Comparison of ENCODE assay signal across 10 mouse cellular contexts in genomic region chr16:35874416-35874815, GRCm38 (mm10). TPM values are rescaled to one million over a fixed set of nuclear protein-coding genes. Genes with fewer than 3 reads are reported as not detected.
A peak's percentile ranks its signal among the peaks of the same experiment; 100 is the strongest.
DNase-seq lines count a peak whose midpoint lies in the region; ATAC-seq and TF ChIP-seq lines count a peak whose summit lies in the region.
"Had no signal": no experiment of that assay in that cellular context is flagged by ENCODE, and none has a peak within 500 bp of the region (broad histone marks: within the 10 kb centered on the region; RNA-seq: fewer than 3 reads in every experiment).

No protein-coding gene starts in this region.

- H3K4me1 ChIP-seq in kidney, adult 2 months (ENCODE audit: control insufficient read depth, insufficient read depth, low read length): no peaks in the 10 kb centered on the region
- H3K4me1 ChIP-seq in kidney, embryonic 16.5 days (ENCODE audit: insufficient read depth, low read length): peaks cover 6% of the 10 kb centered on the region; the same call in 1 of the 2 replicates
- peaks cover 11% of the 10 kb centered on the region for H3K4me1 ChIP-seq in bone marrow macrophage, adult 2 months (ENCODE audit: control insufficient read depth, insufficient read depth, low read length)
- peaks cover 13% of the 10 kb centered on the region for H3K4me1 ChIP-seq in midbrain, embryonic 13.5 days (replicated peaks)

- no peak overlapping the region for H3K4me2 ChIP-seq in kidney, embryonic 16.5 days (replicated peaks; ENCODE audit: low read depth, low read length)
- H3K4me2 ChIP-seq in midbrain, embryonic 13.5 days (replicated peaks): no peak overlapping the region
- H3K4me2 ChIP-seq: embryonic facial prominence, embryonic 12.5 days; limb, embryonic 15.5 days had no signal

- no peaks in the 10 kb centered on the region for H3K36me3 ChIP-seq in kidney, adult 2 months (ENCODE audit: control insufficient read depth, insufficient read depth, low read length)
- H3K36me3 ChIP-seq in kidney, embryonic 16.5 days (ENCODE audit: insufficient read depth, low read length): no peaks in the 10 kb centered on the region
- H3K36me3 ChIP-seq in midbrain, embryonic 13.5 days: no peaks in the 10 kb centered on the region
- H3K36me3 ChIP-seq: embryonic facial prominence, embryonic 12.5 days; limb, embryonic 15.5 days had no signal

- no peak for ATAC-seq in kidney, embryonic 16.5 days (ENCODE audit: low FRiP score, low TSS enrichment)
- no peak for ATAC-seq in midbrain, embryonic 13.5 days

- no peaks in the 10 kb centered on the region for H3K27me3 ChIP-seq in kidney, adult 2 months (replicated peaks; ENCODE audit: control insufficient read depth, insufficient read depth, low read length)
- peaks cover 15% of the 10 kb centered on the region; the same call in 1 of the 2 replicates for H3K27me3 ChIP-seq in kidney, embryonic 16.5 days (ENCODE audit: insufficient read depth, low read length)
- H3K27me3 ChIP-seq in midbrain, embryonic 13.5 days: peaks cover 38% of the 10 kb centered on the region

- no peak overlapping the region for H3K4me3 ChIP-seq in kidney, adult 2 months (ENCODE audit: insufficient read depth, low read depth, low read length)
- H3K4me3 ChIP-seq in kidney, embryonic 16.5 days (ENCODE audit: low read length): no peak overlapping the region
- H3K4me3 ChIP-seq in bone marrow macrophage, adult 2 months (ENCODE audit: insufficient read depth, low read length): no peak overlapping the region
- no peak overlapping the region for H3K4me3 ChIP-seq in midbrain, embryonic 13.5 days (replicated peaks)
- H3K4me3 ChIP-seq: embryonic facial prominence, embryonic 12.5 days; limb, embryonic 15.5 days had no signal

- intact Hi-C loops in gastrocnemius, postnatal 36 days (cut with DNase I): loop anchor here (2.0 to 10.0 kb wide), 3 partner anchors 64 to 170 kb away; partner anchors contain the start of genes Dtx3l, Parp9 and Wdr5b
- intact Hi-C loops in left cerebral cortex, postnatal 10 days (cut with DNase I): loop anchor here (5.0 kb wide), 1 partner anchor 63 kb away; the partner anchor contains the start of genes Dtx3l and Parp9

- peak; percentile 93 for TF ChIP-seq CTCF in kidney, adult 2 months (conservative IDR thresholded peaks at IDR 0.05; ENCODE audit: insufficient read depth, insufficient read length, low read depth, low read length)
- TF ChIP-seq CTCF in bone marrow macrophage, adult 2 months (IDR thresholded peaks at IDR 0.05; ENCODE audit: low read depth, low read length): peak; percentile 66

- no peak overlapping the region for H3K27ac ChIP-seq in kidney, adult 2 months (ENCODE audit: insufficient read depth, low read depth, low read length)
- H3K27ac ChIP-seq in kidney, embryonic 16.5 days (ENCODE audit: low read length): no peak overlapping the region
- no peak overlapping the region for H3K27ac ChIP-seq in bone marrow macrophage, adult 2 months (ENCODE audit: insufficient read depth, low read depth, low read length)
- no peak overlapping the region for H3K27ac ChIP-seq in midbrain, embryonic 13.5 days
- H3K27ac ChIP-seq: embryonic facial prominence, embryonic 12.5 days; limb, embryonic 15.5 days had no signal

- H3K9me3 ChIP-seq in kidney, embryonic 16.5 days (ENCODE audit: low read length): no peaks in the 10 kb centered on the region
- no peaks in the 10 kb centered on the region for H3K9me3 ChIP-seq in midbrain, embryonic 13.5 days
- H3K9me3 ChIP-seq: embryonic facial prominence, embryonic 12.5 days; limb, embryonic 15.5 days had no signal

- no peak overlapping the region for H3K9ac ChIP-seq in kidney, embryonic 16.5 days (replicated peaks; ENCODE audit: low read length)
- H3K9ac ChIP-seq in midbrain, embryonic 13.5 days (replicated peaks): no peak overlapping the region
- H3K9ac ChIP-seq: embryonic facial prominence, embryonic 12.5 days; limb, embryonic 15.5 days had no signal

- DNase-seq in kidney, adult 2 months: peak; percentile 81
- DNase-seq in ES-CJ7 (ENCODE audit: low read depth, low spot score): peak; percentile 73
- DNase-seq in gastrocnemius, postnatal 36 days: peak; percentile 45 to 47
- peak; percentile 8 to 45 for DNase-seq in left cerebral cortex, postnatal 10 days (ENCODE audit: extremely low spot score in 1 of 2, low spot score in 2 of 2)
- peak; percentile 55 for DNase-seq in retina, embryonic 14.5 days (ENCODE audit: low spot score)

- no peak for TF ChIP-seq POLR2A in kidney, adult 2 months (IDR thresholded peaks at IDR 0.05; ENCODE audit: low read depth, low read length)
- TF ChIP-seq POLR2A in bone marrow macrophage, adult 2 months (IDR thresholded peaks at IDR 0.05; ENCODE audit: borderline replicate concordance, low read depth, low read length): no peak

- WGBS in kidney, adult 2 months: 28% methylated on average over 3 of the region's 3 CpGs
- 35% methylated on average over 3 of the region's 3 CpGs for WGBS in kidney, embryonic 16.5 days
- whole genome bisulfite sequencing in midbrain, embryonic 13.5 days: 34% methylated on average over 3 of the region's 3 CpGs

RNA-seq across cellular contexts. Expression of gene Parp14, which starts 3.1 kb away (rescaled TPM):
- 3.8 and 5.3 TPM in 2 replicates for polyA plus RNA-seq in kidney, adult 2 months (2012; rRNA removed)
- 1.3 and 1.4 TPM in 2 replicates for polyA plus RNA-seq in kidney, embryonic 16.5 days (2015; fragmentation: Nextera tagmentation; extraction: Ambion mirVana)
- polyA plus RNA-seq in bone marrow macrophage, adult 2 months (2012; ENCODE audit: insufficient read depth, insufficient read length, missing spikeins): 134 and 148 TPM in 2 replicates
- 1 to 10 TPM; 2.8 to 4.0 TPM for total RNA-seq in gastrocnemius, postnatal 36 days (2021)
- total RNA-seq in left cerebral cortex, postnatal 10 days (2021): under 1 TPM; 0.54 to 0.89 TPM
- polyA plus RNA-seq in midbrain, embryonic 13.5 days (2015; fragmentation: Nextera tagmentation; extraction: Ambion mirVana): 0.24 and 0.35 TPM in 2 replicates

Comparison
In these comparisons a context has a peak if more than half of its experiments do, and no peak if none do; other contexts are left out.
1. DNase-seq: peak in every context shown above with its lines; median percentile 81 in kidney, adult 2 months; 73 in ES-CJ7; 55 in retina, embryonic 14.5 days; 46 in gastrocnemius, postnatal 36 days; 26 in left cerebral cortex, postnatal 10 days.
2. RNA of gene Parp14, which starts 3.1 kb away (polyA plus RNA-seq): 134 to 148 TPM in bone marrow macrophage, adult 2 months; 3.8 to 5.3 TPM in kidney, adult 2 months, 1.3 to 1.4 TPM in kidney, embryonic 16.5 days and 0.24 to 0.35 TPM in midbrain, embryonic 13.5 days; every median in the first group is over 10 times any median in the second.